Mouse (Mus musculus): ENCODE measurements around the gene Tti1. TPM values are rescaled to one million over a fixed set of nuclear protein-coding genes. Genes with fewer than 3 reads are reported as not detected.

The Tti1 gene
- polyA plus RNA-seq, 1 experiment, result 2.0 TPM

DNA sequence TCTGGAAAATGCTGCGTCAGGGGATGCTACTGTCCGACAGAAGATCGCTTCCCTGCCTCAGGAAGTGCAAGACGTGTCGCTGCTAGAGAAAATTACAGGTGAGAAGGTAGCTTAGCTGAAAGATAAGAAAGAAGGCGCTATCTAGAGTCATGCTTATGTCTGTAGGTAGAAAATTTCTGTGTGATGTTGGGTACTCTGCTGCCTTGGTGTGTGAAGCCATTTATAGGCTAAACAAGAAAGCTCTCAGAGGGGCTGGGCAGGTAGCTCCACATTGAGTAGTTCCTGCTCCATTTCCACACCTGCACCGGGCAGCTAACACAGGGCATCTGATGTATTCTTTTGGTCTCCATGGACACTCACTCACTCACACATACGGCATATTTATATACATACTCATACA is 21.9 kb upstream of the Tti1 start:
- TF ChIP-seq GATA1 (IDR thresholded peaks at IDR 0.05; ENCODE audit: low read length), result no peak

DNA sequence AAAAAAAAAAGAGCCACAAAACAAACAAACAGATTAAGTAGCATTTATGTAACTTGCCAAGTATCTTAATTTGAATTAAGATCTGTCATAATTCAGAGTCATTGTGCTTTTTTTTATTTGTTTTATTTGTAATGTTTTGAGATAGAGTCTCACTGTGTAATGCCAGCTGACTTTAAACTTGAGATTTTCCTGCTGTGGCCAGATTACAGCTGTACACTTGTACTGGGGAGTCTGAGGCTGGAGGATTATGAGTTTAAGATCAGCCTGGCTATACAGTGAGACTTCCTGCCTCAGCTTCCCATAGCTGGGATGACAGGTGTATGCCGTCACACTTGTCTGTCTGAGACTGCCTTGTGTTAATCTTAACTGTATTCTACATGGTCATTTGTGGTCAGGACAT is 20.5 kb upstream of the Tti1 start:
- TF ChIP-seq GATA1 (IDR thresholded peaks at IDR 0.05; ENCODE audit: low read length), result no peak

DNA sequence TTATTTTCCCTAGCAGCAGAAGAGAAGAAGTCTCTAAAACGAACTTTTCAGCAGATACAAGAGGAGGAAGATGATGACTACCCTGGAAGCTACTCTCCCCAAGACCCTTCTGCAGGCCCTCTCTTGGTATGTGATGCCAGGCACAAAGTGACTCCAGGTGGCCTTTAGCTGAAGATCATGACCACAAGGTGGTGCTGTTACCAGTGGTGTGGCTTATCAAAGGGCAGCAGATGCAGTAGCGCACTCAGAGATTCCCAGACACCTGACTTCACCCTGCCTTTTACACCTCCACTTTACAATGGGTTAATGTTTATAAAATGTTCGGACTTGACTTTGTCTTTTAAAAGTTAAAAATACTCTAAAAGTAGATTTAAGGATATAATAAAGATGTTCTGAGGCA is 19.7 kb upstream of the Tti1 start:
- no peak for TF ChIP-seq GATA1 (IDR thresholded peaks at IDR 0.05; ENCODE audit: low read length)

DNA sequence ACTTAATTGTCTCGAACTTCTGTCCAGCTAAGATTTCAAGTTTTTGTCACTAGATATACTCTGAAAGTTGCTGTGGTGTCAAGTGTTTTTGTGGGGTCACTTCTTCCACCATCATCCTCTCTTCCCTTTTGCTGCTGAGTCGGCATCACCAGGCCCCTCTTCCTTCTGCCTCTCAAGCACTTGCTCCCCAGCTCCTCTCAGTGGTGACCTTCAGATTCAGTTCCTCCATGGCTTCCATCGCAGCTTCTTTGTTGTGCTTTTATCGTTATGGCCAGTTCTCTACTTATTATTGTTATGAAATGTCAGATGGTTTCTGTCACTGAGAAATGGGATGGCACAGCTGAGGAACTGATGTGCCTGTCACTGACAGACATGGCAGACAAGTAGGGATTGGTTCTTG is 18.0 kb upstream of the Tti1 start:
- no peak for TF ChIP-seq GATA1 (IDR thresholded peaks at IDR 0.05; ENCODE audit: low read length)

DNA sequence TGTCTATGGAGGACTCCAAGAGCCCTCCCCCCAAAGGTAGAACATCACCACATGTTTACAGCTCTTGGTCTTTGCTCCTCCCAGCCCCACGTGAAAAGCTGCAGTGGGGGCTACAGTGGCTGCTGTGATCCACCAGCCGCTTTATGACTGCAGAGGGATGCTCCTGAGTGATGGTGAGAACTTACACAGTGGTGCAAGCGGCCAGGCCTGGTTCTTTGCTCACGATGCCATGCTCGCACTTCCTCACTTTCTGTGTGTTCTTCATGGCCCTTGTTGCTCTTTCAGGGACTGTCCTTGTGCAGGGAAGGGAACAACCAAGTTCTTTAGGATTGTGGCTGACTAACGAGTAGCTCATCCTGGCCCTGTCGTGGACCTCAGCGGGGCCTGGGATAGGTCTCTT is 15.3 kb upstream of the Tti1 start:
- TF ChIP-seq GATA1 (IDR thresholded peaks at IDR 0.05; ENCODE audit: low read length), result no peak

DNA sequence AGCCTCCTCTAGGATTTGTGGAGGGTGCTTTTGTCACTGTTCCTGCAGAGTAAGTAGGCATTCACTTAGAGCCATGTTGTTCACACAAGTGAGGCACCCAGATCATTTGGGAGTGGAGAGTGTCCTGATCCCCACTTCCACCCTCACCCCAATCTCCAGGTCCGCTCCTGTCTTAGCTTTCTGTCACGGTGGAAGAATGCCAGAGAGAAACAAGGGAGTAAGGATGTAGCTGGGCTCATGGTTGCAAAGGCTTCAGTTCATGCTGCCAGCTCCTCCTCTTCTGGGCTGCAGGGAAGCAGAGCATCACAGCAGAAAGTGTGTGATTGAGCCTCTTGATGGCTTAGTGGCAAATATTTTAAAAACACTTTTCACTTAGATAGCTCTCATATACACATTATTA is 12.2 kb upstream of the Tti1 start:
- TF ChIP-seq GATA1 (IDR thresholded peaks at IDR 0.05; ENCODE audit: low read length), result no peak

DNA sequence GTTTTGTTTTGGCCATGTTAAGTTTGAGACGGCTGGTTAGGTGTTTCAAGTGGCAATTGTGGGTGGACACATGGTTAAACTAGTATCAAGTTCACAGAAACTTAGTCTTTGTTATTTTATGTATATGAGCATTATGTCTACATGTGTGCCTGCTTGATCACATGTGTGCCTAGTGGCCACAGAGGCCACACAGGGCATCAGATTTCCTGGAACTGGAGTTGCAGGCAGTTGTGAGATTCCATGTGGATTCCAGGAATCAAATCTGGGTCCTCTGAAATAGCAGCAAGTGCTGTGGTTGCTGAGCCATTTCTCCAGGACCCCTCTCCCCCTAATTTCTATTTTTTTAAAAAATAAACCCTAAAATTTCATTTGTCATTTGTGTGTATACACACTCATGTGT is 11.4 kb upstream of the Tti1 start:
- TF ChIP-seq GATA1 (IDR thresholded peaks at IDR 0.05; ENCODE audit: low read length), result no peak

DNA sequence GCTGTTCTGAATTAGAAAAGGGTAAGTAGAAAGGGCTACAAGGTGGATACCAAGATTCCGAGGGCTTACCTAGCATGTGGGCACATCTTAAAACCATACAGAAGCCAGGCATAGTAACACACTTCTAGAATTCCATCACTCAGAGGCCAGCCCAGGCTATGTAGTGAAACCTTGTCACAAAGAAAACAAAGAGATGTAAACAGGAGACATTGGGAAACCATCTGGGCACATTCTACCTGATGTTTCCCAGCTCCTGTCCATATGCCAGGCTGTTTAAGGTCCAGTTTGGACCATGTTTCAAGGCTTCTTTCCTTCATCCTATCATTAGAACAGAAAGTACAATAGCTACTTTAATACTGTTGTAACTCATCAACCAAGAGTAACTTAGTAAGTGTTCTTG is 9.3 kb upstream of the Tti1 start:
- TF ChIP-seq GATA1 (IDR thresholded peaks at IDR 0.05; ENCODE audit: low read length), result no peak

DNA sequence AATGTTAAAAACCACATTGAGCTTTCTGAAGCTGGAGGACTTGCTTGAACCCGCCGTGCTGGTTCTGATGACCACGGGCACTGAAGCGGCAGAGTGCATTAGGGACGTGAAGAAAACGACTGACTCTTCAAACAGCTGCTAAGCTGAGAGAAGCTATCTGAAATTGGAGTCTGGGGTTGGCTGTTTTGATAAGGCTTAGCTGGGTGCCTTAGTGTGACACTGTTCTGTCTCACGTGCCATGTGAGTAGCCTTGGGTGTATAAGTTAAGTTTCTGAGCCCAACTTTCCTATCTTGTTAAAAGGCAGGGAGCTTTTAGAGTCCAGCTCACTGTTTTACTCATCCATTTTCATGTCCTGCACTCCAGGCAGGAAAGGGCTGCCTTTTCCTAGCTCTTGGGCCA is 8.7 kb upstream of the Tti1 start:
- TF ChIP-seq GATA1 (IDR thresholded peaks at IDR 0.05; ENCODE audit: low read length), result no peak

DNA sequence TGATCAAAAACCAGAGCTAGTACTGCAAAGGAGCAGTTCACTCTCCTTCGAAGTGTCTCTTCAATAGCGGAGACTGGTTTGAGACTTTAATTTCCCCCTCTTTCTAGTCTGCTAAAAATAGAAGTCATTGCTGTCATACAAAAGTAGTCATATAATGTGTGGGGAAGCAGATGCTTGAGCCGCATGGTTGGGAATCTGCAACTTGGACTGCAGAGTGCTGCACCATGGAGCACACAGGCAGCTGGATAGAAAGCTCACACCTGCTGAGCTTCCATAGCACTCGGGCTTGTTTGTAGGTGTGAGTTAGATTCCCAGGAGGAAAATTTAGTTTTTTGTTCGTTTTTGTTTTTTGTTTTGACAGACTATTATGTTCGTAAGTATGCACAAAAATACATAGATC is 8.2 kb upstream of the Tti1 start:
- no peak for TF ChIP-seq GATA1 (IDR thresholded peaks at IDR 0.05; ENCODE audit: low read length)

DNA sequence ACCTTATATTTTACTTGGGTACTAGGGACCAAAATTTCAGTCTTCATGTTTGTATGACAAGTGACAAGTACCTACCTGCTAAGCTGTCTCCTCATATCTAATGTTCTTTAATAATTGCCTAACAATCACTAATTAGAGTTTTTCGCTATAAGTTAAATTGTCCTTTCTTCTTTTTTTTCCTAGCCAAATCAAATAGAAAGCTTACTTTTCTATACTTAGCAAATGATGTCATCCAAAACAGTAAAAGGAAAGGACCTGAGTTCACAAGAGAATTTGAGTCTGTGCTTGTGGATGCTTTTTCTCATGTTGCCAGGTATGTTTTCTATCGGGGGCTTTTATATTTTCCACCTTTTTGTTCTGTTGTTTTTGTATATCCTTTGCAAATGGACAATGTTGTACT is 7.6 kb upstream of the Tti1 start:
- no peak for TF ChIP-seq GATA1 (IDR thresholded peaks at IDR 0.05; ENCODE audit: low read length)

DNA sequence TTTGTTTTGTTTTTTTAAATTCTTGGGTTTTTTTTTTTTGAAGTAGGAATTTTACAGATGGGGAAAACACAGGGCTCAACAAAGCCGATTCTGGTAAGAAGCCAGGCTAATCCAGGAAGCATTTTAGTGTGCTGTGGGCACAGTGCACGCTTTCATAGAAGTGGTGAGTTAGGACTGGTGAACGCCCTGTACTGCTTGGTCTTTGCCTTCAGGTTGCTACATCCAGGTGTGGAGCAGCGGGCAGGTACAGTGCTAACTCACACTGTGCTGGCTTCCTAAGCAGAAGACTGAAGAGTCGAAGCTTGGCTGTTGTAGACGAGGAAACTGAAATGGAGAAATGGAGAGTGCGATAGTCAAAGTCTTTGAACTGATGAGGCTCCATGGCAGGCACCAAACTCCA is 1.8 kb upstream of the Tti1 start:
- no peak for TF ChIP-seq GATA1 (IDR thresholded peaks at IDR 0.05; ENCODE audit: low read length)

DNA sequence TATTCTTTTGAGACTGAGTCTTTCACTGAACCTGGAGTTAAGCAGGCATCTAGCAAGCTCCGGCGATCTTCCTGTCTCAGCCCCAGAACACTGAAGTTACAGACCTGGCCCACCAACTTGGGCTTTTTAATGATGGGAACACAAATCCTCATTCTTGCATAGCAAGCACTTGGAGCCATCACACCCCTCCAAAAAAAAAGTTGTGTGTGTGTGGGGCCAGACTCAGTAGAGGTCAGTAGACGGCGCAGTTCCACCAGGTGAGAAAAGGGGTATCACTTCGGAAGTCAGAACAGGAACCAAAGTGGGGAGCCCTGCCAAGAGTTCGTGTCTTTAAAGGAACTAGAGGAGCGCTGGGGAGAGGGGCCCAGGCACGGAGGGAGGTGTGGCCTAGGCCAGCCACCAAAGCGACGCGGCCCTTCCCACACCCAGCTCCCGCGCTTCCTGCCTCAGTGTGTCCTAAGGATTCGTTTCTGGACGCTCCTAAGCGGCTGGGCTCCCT is 329 bp downstream of the Tti1 start:
- TF ChIP-seq GATA1 (IDR thresholded peaks at IDR 0.05; ENCODE audit: low read length), result no peak

DNA sequence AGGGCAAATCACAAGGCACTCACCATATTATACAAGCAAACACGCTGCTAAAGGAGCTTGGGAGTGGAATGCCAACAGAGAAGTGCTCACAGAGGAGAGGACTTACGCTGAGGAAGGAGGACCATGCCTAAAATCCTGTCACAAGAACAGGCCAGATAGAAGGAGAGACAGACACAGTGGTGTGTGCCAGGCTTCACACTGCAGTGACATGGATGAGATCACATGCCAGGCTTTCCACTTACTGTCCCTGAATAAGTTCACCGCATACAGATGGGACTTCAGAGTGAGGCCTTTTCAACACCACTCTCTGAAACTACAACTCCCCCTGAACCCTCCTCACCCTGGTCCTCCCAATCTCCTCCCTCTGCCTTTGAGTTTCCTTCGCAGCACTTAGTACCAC is 10.9 kb downstream of the Tti1 start:
- no peak for TF ChIP-seq GATA1 (IDR thresholded peaks at IDR 0.05; ENCODE audit: low read length)

DNA sequence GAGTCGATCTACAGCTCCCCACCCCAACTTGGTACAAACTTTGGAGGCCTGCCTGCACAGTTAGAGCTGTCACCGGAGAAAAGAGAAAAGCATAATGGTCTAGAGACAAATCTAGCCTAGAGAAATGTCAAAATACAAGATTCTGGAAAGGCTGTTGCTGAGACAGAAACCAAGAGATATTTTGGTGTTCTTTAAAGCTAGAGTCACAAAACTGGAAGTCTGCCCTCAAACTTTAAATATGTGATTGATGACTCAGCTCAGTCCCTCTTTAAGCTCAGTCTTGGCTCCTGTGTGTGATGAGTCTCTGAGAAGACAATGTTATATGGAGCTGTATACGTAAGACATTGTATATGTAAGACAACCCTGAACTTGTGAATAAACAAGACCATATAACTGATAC is 15.6 kb downstream of the Tti1 start:
- no peak for TF ChIP-seq GATA1 (IDR thresholded peaks at IDR 0.05; ENCODE audit: low read length)

DNA sequence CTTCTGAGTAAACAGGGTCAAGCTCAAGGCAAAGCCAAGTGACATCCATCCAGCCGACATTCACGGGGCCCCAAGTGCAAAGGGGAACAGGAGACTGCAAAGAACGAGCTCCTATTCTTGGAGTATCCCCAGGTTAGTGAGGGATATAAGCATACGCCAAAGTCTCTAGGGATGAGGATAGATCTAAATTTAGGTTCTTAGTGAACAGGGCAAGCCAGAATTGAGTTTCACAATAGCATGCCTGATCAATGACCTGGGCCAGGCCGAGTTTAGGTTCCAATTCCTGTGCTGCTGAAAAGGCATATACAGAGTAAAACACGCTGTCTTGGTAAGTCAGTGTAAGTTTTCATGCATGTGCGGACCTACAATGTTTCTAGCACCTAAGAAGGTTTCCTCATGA is 18.9 kb downstream of the Tti1 start:
- no peak for TF ChIP-seq GATA1 (IDR thresholded peaks at IDR 0.05; ENCODE audit: low read length)

DNA sequence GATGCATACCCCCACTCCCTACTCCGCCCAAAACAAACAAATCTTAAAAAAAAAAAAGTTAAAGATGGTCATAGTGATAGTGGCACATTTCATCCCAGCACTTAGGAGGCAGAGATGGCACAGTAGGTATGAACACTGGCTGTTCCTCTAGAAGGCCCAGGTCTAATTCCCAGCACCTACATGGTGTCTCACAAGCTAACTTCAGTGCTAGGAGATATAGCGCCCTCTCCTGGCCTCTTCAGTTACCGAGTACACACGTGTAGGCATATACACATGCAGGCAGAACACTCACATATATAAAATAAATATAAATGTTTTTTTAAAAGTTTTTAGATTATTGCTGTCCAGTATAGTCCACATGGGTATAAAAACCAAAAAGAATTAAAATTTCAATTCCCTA is 22.6 kb downstream of the Tti1 start:
- no peak for TF ChIP-seq GATA1 (IDR thresholded peaks at IDR 0.05; ENCODE audit: low read length)

DNA sequence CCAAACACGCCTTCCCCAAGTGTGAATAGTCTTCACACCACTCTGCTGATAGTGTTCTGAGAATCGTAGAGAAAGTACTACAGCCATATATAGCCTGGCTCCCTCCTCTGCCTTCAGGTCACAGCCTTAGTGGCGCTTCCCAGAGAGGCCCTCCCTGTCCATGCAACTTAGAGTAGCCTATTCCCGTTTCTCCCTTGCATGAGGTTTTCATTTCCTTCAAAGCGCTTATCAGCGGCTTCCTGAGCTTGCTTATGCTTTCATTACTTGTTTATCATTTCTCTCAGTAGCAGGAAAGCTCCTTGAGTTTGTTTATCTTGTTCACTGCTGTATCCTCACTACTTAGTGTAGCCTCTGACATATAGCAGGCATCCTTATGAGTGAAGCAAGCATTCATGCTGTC is 23.6 kb downstream of the Tti1 start:
- no peak for TF ChIP-seq GATA1 (IDR thresholded peaks at IDR 0.05; ENCODE audit: low read length)

All from G1E-ER4 (cell line).